Mouse (Mus musculus): ENCODE results near the gene Ccna1. TPM values are rescaled to one million over a fixed set of nuclear protein-coding genes. Genes with fewer than 3 reads are reported as not detected.

Gene Ccna1
- polyA plus RNA-seq, 1 experiment from 2014 or later: 0.32 TPM

- DNase-seq (ENCODE audit: low spot score): peak; percentile 31
- Histone ChIP-seq H3K4me3 (ENCODE audit: low read depth, low read length) (no peak overlapping the region), H3K4me2 (replicated peaks; ENCODE audit: low read depth) (no peak overlapping the region), H3K9ac (ENCODE audit: low read length) (no peak overlapping the region), H3K36me3 (ENCODE audit: control insufficient read depth, insufficient read depth, low read length) (no peaks in the 10 kb centered on the region), H3K27me3 (ENCODE audit: control insufficient read depth, insufficient read depth, low read length) (no peaks in the 10 kb centered on the region), H3K4me1 (replicated peaks; ENCODE audit: control insufficient read depth, insufficient read depth) (no peaks in the 10 kb centered on the region), H3K9me3 (ENCODE audit: control insufficient read depth, low read length) (no peaks in the 10 kb centered on the region), H3K27ac (replicated peaks) (no peak overlapping the region)
- 22% methylated on average over 7 of the region's 7 CpGs for WGBS
- ATAC-seq (ENCODE audit: low FRiP score, low TSS enrichment): no peak
- TF ChIP-seq EP300 (optimal IDR thresholded peaks at IDR 0.05) (no peak), CTCF (IDR thresholded peaks at IDR 0.05; ENCODE audit: low read depth) (no peak)
Observed at GRCm38 (mm10) chr3:55011681-55012080, 43.6 kb downstream of the Ccna1 start.

GRCm38 (mm10) chr3:55008965-55009741 is 46.1 kb downstream of the Ccna1 start:
- Histone ChIP-seq H3K4me1 (replicated peaks; ENCODE audit: control insufficient read depth, insufficient read depth) (no peaks in the 10 kb centered on the region), H3K27me3 (ENCODE audit: control insufficient read depth, insufficient read depth, low read length) (no peaks in the 10 kb centered on the region), H3K9me3 (ENCODE audit: control insufficient read depth, low read length) (no peaks in the 10 kb centered on the region), H3K36me3 (ENCODE audit: control insufficient read depth, insufficient read depth, low read length) (no peaks in the 10 kb centered on the region), H3K4me2 (replicated peaks; ENCODE audit: low read depth) (no peak overlapping the region), H3K9ac (ENCODE audit: low read length) (no peak overlapping the region), H3K4me3 (ENCODE audit: low read depth, low read length) (no peak overlapping the region), H3K27ac (replicated peaks) (no peak overlapping the region)
- TF ChIP-seq EP300 (optimal IDR thresholded peaks at IDR 0.05): no peak
- no peak for TF ChIP-seq CTCF (IDR thresholded peaks at IDR 0.05; ENCODE audit: low read depth)
- 67% methylated on average over 6 of the region's 6 CpGs for WGBS
- DNase-seq (ENCODE audit: low spot score) (no peak), ATAC-seq (ENCODE audit: low FRiP score, low TSS enrichment) (no peak)

- Histone ChIP-seq H3K4me1 (replicated peaks; ENCODE audit: control insufficient read depth, insufficient read depth) (no peaks in the 10 kb centered on the region), H3K27me3 (ENCODE audit: control insufficient read depth, insufficient read depth, low read length) (no peaks in the 10 kb centered on the region), H3K36me3 (ENCODE audit: control insufficient read depth, insufficient read depth, low read length) (no peaks in the 10 kb centered on the region), H3K4me3 (ENCODE audit: low read depth, low read length) (no peak overlapping the region), H3K9ac (ENCODE audit: low read length) (no peak overlapping the region), H3K9me3 (ENCODE audit: control insufficient read depth, low read length) (no peaks in the 10 kb centered on the region), H3K4me2 (replicated peaks; ENCODE audit: low read depth) (no peak overlapping the region), H3K27ac (replicated peaks) (no peak overlapping the region)
- WGBS: 65% methylated on average over 4 of the region's 4 CpGs
- DNase-seq (ENCODE audit: low spot score) (no peak), ATAC-seq (ENCODE audit: low FRiP score, low TSS enrichment) (no peak)
- no peak for TF ChIP-seq EP300 (optimal IDR thresholded peaks at IDR 0.05)
- no peak for TF ChIP-seq CTCF (IDR thresholded peaks at IDR 0.05; ENCODE audit: low read depth)
Observed at GRCm38 (mm10) chr3:55004036-55004435, 51.3 kb downstream of the Ccna1 start.

GRCm38 (mm10) chr3:55001677-55002076 is 53.6 kb downstream of the Ccna1 start:
- Histone ChIP-seq H3K27me3 (ENCODE audit: control insufficient read depth, insufficient read depth, low read length) (no peaks in the 10 kb centered on the region), H3K9me3 (ENCODE audit: control insufficient read depth, low read length) (no peaks in the 10 kb centered on the region), H3K36me3 (ENCODE audit: control insufficient read depth, insufficient read depth, low read length) (no peaks in the 10 kb centered on the region), H3K27ac (replicated peaks) (no peak overlapping the region), H3K4me2 (replicated peaks; ENCODE audit: low read depth) (no peak overlapping the region), H3K4me3 (ENCODE audit: low read depth, low read length) (no peak overlapping the region), H3K4me1 (replicated peaks; ENCODE audit: control insufficient read depth, insufficient read depth) (no peaks in the 10 kb centered on the region), H3K9ac (ENCODE audit: low read length) (no peak overlapping the region)
- DNase-seq (ENCODE audit: low spot score) (no peak), ATAC-seq (ENCODE audit: low FRiP score, low TSS enrichment) (no peak)
- 66% methylated on average over 4 of the region's 4 CpGs for WGBS
- TF ChIP-seq EP300 (optimal IDR thresholded peaks at IDR 0.05) (no peak), CTCF (IDR thresholded peaks at IDR 0.05; ENCODE audit: low read depth) (peak; percentile 40)

Other genes starting within 250 kb of the Ccna1 start
- gene Rfxap, start 247.7 kb downstream of the Ccna1 start, polyA plus RNA-seq (2015; fragmentation: Nextera tagmentation; extraction: Ambion mirVana): 24.7 and 27.6 TPM in 2 replicates
- gene Sertm1, start 139.6 kb downstream of the Ccna1 start, polyA plus RNA-seq (2015; fragmentation: Nextera tagmentation; extraction: Ambion mirVana): not detected in 2 replicates
- gene Spg20, start 56.6 kb upstream of the Ccna1 start, polyA plus RNA-seq (2015; fragmentation: Nextera tagmentation; extraction: Ambion mirVana): 14.4 and 16.1 TPM in 2 replicates
- 0.05 TPM in 1 of 2 replicates, not detected in the other for gene Ccdc169, start 81.8 kb upstream of the Ccna1 start, polyA plus RNA-seq (2015; fragmentation: Nextera tagmentation; extraction: Ambion mirVana)
- not detected in 2 replicates for gene Sohlh2, start 126.5 kb upstream of the Ccna1 start, polyA plus RNA-seq (2015; fragmentation: Nextera tagmentation; extraction: Ambion mirVana)
- 4.4 and 4.6 TPM in 2 replicates for gene Dclk1, start 186.9 kb upstream of the Ccna1 start, polyA plus RNA-seq (2015; fragmentation: Nextera tagmentation; extraction: Ambion mirVana)